Mouse (Mus musculus): Measurements from ENCODE around the gene Egfl8.

DNA sequence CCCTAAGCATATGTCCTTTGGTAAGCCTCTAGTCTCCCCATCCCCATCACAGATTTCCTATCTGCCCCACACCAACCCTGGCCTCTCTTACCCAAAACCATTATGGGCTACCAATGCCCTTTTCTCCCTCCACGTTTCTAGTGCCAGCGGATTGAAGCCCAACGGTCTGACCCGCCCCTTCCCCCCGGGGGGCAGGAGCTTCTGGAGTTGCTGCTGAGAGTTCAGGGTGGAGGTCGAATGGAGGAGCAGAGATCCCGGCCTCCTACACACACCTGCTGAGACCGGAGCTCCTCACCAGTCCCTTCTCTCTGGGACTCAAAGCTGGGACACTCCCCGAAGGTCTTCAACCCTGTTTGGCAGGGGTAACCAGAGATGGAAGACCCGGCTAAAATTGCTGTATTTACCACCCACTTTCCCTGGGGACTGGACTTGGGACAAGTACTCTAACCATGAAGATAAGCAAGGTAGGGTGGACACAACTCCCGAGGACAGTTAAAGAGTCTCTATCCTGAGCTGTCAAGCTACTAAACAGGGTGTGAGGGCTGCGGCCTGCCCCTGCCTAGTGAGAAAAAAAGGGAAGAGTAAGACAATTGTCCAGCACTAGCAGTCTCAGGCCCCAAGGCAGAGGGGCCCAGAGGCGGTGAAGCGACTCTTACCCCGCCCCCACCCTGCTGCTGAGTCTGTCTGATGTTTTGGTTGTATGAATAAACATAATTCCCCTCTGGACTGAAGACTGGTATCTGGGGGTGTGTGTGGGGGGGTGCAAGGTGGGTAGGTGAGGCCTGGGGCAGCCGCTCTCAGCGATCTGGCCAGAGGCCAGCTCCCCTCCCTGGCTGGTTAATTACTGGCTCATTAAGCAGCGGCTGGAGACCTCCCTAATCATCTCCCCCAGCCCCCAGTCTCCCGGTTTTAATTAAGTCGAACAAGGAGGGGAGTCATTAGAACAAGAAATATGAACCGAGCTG is 24.5 kb downstream of the Egfl8 start, which contains the start of gene Pbx2:
- no peak for TF ChIP-seq CTCF (IDR thresholded peaks at IDR 0.05; ENCODE audit: extremely low read depth, insufficient read depth, insufficient read length, insufficient replicate concordance)
- no peak for TF ChIP-seq POLR2A (IDR thresholded peaks at IDR 0.05; ENCODE audit: low read depth, low read length)

Data from spleen, adult 2 months (tissue).